Mouse (Mus musculus) monocyte, adult 5-6 weeks (primary cell): ENCODE results near the gene Lypla2. TPM values are rescaled to one million over a fixed set of nuclear protein-coding genes. Genes with fewer than 3 reads are reported as not detected.

Experiments
- ATAC-seq: fragments of 153-309, 156-312 bp; replicated peaks from 2 replicates; pipeline ENCODE4 v1.8.0; 2017; ENCODE audit warnings: mild to moderate bottlenecking; ENCODE audit not compliant: low TSS enrichment, insufficient number of reproducible peaks, severe bottlenecking, poor library complexity, low FRiP score
- total RNA-seq: library from RNA; stranded (forward); fragments of 200-1000, 200-491, 200-594 nt; gene quantifications from 3 replicates; pipeline ENCODE4 v1.2.3, GENCODE M21; 2017

Lypla2 gene
- 28.2 to 39.4 TPM (median 36.0 TPM) in 3 replicates for total RNA-seq

DNA sequence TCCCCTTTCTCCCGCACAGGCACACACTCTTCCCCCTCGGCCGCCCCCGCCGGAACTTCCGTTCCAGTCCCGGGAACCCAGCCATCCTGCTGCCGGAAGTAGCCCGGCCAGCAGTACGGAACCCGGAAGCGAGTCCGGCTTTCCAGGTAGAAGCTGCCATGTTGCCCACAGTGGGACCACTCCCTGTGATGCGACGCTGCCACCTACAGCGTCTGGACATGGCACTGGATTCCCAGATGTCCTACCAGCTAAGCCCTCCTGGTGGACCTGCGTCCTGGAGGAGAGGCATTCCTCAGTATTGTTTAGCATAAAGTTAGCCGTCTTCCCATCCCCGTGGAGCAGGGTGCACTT is at the start of gene Lypla2:
TSS of gene Lypla2 (minus strand) at position 71 of the 351 bp plus-strand sequence.
- peak; percentile 72 for ATAC-seq

DNA sequence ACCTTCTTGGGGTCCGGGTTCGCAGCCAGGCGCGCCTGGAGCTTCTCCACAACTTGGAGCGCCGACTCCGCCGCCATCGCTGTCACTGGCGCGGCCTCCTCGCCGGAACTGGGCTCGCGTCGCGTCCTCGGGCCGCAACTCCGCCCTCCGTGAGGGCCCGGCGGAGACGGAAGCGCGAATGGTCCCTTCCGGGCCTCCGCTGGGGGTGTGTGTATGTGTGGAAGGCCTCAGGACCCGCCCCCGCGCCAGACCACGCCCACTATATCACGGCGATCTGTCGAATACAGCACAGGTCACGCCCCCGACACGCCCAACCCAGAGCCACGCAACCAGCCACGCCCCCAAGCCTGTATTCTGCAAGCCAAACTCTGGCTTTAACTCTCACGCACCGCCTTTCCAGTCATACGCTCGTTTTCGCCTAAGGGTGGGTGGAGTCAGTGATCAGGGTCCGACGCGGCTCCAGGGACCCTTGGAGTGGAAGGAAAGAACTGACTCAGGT is 49.2 kb upstream of the Lypla2 start, which contains the start of gene Eloa:
TSS of gene Eloa (minus strand) at position 215 of the 499 bp plus-strand sequence.
- ATAC-seq, result peak; percentile 100

DNA sequence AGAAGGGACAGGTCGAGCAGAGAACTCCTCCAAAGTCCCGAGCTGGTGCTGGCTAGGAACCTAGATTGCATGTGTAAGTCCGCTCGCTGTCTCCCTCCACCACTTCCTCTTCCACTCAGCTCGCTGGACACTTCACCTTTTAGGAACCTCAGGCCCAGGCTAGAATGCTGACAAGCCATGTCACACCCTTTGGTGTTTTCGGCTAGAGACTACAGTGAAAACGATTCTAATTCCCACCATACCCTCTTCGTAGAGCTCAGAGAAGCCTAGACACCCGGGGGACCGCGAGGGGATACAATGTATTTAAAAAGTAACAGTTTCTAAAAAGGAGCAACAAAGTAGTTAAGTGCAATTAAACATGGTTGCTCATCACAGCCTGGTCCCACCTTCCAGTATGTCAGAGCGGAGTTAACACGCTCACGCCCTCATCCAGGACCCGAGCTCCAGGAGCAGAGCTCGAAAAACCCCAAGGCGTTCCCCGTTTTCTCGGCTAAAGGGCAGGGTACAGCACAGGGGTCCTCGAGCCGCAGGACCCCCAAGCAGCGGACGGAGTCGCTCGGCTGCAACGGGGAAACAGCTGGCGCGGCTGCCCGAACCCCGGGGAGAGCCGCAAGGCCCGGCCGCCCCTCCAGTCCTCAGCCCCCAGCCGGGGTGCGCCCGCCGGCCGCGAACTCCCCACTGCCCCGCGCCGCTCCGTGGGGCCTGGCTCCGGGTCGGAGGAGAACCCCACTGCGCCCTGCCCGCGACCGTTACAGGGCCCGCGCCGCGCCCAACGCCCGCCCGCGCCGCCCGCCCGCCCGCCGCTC is 48.5 kb upstream of the Lypla2 start:
- ATAC-seq, result peak; percentile 60

DNA sequence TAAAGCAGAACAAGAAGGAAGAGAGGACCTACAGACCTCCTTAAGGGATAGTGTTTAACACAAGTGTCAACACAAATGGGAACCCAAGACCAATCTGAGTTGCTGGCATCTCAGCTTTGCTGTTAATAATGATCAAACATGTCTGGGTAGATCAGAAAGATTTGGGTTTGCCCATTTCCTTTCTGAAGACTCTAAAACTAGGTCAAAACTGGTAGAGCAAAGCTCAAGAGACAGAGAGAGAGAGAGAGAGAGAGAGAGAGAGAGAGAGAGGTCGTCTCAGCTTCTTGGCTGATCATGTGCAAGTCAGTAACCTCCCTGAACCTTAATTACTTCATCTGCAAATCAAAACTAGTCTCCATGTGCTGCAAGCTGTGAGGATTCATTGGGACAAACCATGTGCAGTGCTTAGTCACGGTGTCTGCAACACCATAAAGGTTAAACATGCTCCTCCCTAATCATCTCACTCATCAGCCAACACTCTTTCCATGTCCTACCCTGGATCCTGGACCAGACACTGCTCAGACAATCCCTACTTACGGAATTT is 43.7 kb upstream of the Lypla2 start:
- ATAC-seq, result no peak

DNA sequence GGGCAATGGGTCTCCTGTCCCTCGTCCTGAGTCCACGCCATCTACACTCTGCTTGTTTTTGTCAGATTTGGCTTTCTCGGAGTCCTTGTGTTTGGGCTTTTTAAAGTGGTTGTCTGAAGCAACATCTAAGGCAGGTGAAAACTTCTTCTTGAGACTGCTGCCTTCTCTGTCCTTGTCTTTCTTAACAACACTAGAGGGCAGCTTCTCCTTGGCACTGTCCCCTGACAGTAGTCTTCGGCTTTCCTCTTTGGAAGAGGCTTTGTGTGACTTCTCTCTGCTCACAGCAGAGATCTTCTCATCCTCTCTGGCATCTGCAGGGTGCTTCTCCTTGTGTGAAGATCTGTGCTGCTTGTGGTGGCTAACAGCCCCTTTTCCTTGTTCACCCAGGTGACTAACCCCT is 38.2 kb upstream of the Lypla2 start:
- no peak for ATAC-seq

DNA sequence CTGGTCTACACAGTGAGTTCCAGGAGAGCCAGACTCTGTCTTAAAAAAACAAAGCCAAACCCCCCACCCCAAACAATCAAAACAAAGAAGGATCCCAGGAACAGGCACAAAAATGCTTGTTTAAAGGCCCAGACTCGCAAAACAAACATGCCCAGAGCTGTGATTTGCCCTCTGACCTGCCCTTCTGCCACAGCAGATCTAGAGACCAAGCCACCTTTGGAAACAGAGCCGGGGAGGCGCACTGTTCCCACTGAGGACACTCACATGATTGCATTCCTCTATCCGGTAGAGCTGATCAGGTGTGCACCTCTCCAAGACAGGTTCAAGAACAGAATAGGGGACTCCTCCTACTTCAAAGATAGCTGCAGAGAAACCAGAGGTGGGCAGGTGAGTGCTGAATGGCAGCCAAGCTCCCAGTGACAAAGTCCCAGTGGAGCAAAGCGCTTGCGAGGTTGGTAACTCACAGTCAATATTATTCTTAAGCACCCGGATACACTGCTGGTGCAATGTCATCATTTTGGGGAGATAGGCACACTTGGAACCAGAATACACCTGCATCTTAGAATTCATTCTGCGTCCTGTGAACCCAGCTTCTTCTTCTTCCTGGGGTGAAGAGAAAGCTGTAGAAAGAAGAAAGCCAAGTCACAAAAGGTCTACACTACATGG is 36.5 kb upstream of the Lypla2 start:
- ATAC-seq, result no peak

DNA sequence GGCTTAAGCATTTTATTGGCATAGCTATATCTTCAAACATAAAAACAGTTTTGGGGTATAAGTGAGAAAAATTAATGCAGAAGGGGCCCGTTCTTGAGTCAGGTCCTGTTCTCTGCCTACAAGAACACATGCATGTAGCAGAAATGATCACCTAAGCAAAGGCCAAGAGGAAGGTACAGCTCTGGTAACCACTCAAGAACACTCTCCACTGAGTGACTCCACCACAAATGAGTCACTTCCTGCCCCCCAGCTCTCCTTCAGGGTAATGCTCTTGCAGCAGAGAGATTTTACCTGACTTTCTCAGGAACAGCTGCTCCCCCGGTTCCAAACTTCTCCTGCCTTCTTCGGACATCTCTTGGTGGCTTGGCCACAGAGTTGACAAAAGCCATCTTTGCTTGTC is 34.4 kb upstream of the Lypla2 start:
- ATAC-seq, result no peak

DNA sequence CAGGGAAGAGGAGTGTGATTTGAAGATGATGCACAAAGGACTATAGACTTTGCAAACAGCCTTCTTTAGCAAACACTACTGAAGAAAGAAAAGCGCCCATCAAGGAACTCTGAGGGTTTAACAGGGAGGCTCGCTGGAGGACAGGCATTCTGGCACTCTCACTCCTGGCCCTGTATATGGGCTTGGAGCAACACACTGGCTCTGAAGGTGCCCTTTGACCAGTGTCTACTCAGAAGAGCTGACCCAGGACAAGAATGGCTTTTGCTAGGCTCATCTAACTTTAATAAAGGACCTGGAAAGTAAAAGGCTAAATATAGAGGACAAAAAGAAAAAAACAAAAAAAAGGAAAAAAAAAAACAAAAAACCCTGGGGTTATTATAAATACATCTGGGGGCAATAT is 32.5 kb upstream of the Lypla2 start:
- no peak for ATAC-seq

DNA sequence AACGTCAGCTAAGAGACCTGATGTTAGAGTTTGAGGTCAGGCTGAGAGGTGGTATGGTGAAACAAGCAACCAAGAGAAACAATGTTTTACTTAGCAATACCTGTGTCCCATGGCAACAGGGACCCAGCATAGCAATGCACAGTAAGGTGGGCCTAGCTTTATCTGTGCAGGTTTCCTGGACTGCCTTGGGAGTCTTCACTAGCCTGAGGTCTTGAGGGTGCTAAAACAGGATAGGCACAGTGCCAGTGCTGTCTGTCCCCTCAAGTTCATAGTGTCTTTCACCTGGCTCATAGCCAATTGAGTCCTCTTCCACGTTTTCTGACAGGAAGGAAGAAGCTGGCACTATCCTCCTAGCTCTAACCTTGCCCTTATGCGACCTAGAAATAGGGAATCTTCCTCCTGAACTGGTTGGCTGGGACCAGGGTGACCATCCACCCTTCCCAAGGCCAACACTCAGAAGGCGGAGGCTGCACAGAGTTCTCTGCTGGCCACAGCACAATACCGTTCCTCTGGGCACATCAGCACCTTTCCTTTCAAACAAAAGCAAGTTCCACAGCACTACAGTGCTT is 31.8 kb upstream of the Lypla2 start:
- no peak for ATAC-seq

DNA sequence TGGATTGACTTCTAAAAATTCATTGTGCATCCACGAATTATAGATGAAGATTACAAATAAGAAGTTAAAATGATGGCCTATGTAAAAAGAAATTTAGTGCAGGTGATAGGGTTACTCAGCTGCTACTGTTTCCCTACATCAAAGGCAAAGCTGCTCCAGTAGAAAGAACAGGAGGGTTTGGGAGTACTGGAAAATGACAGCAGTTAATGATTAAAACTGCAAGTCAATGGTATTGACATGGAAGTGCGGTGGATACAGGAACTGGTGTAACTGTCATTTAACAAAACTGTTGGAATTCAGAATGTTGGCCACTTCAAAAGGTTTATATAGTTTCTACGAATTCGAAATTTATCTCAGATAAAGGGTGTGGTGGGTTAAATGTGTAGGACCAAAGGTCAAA is 22.7 kb upstream of the Lypla2 start:
- no peak for ATAC-seq

DNA sequence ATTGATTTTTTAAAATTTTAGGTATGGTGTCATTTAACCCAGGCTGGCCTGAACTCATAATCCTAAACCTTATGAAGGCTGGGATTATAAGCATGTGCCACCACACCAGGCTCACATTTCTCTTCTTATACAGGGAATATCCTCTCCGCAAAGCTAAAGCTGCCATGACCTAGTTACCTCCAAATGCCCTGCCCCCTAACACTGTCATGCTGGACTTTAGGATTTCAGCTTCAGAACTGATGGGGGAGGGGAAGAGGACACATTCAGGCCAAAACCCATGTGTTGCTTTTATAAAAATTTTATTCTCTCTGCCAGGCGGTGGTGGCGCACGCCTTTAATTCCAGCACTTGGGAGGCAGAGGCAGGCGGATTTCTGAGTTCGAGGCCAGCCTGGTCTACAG is 21.5 kb upstream of the Lypla2 start:
- no peak for ATAC-seq

DNA sequence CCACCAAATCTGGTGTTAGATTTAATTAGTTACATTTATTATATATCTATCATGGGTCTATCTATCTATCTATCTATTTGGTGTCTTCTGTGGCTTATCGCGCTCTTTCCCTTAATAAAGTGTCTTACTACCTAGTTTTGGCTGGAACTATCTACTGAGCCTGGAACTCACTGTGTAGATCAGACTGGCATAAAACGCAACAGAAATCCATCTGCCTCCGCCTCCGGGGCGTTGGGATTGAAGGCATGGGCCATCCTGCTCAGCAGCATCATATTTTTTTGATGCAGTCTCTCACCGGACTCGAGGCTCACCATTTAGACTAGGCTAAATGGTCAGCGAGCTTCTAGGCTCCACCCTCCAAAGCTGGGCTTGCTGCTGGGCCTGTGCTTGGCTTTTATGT is 15.3 kb upstream of the Lypla2 start:
- ATAC-seq, result no peak

DNA sequence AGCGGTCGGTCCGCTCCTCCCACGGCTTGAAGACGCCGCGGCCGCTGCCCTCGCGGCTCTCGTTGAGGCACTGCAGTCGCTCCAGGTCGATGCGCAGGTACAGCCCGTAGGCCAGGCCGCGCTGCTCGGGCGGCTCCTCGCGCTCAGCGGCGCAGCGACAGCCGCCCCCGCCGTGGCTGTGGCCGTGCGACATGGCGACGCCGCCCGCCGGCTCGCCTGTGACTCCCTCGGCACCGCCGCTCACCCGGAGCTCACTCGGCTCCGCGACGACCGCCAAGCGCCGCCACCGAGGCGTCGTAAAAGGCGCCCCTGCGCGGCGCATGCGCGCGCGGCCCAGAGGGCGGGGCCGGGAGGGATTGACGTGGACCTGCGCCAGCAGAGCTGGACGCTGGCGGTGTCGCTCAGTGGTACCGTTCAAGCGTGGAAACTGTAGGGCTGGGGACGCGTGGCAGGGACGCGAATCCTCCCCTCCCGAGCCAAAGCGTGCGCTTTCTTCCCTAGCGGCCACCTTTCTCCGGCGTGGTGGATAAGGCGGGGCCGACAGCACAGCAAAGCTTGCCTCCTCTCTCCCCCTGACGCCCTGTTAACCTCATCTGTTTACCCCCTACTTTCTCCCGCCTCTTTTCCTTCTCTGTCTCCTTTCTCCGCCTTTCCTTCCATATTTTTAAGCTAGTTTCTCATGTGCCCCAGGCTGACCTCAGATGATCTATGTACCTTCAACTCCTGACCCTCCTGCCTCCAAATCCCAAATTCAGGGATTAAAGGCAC is 14.7 kb upstream of the Lypla2 start, which contains the start of gene Pithd1:
TSS of gene Pithd1 (minus strand) at position 322 of the 768 bp plus-strand sequence.
- peak; percentile 84 for ATAC-seq

DNA sequence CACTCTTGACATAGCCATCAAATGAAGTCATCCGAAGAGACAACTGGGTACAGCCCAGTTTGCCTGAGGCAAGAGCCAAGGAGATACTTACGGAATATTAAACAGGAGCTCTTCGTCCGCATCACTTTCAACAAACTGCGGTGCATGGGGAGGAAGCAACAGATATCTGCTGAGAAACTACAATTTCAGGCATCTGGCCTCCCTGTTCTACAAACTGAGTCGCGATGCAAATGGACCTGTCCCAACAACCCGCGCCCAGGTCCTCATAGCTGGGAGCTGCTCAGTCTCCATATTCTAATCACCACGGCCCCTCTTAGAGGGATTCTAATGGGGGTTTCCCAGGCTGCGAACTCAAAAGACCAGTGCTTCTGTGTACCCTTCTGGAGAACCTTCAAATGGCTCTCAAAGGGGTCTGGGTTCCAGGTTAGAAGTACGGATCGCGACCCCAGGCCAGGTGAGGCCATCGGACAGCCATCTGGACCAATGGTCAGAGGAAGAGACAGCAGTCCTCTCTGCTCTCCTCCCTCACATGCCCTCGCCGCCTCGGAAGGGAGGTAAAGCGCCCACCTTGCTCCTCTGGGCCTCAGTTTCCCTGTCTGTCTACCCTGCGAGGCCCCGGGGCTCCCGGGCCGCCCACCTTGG is 14.0 kb upstream of the Lypla2 start:
- no peak for ATAC-seq

DNA sequence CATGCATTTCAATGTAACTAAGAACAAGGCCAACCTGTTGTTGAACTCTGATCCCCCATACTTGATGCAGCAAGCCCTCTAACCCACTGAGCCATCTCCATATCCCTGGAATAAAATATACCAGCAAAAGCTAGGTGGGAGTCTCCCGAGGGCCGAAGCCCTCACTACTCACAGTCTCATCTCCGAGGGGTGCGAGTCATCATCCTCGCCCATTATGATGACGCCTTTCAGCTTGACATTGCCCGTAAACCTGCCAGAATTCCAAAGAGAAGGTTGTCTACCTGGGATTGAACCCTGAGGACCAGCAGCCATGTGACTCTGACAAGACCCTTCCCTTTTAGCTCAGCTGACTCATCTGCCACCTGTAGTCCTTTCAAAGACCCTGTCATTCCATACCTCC is 13.3 kb upstream of the Lypla2 start:
- no peak for ATAC-seq

DNA sequence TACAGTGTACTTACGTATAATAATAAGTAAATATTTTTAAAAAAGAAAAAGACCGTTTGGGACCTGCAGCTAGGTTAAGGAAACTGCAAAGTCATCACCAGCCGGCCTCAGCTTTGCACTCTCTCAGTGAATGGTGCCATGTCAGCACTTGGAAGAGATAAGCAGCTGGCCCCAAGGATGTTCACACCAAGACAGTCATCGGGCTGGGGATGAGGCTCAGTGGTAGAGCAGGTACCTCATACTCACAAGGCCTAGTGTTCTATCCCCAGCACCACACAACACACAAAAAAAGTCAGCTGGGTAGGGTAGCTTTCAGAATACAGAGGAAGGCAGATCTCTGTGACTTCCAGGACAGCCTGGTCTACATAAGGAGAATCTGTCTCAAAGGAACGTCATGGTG is 12.8 kb upstream of the Lypla2 start:
- ATAC-seq, result no peak

DNA sequence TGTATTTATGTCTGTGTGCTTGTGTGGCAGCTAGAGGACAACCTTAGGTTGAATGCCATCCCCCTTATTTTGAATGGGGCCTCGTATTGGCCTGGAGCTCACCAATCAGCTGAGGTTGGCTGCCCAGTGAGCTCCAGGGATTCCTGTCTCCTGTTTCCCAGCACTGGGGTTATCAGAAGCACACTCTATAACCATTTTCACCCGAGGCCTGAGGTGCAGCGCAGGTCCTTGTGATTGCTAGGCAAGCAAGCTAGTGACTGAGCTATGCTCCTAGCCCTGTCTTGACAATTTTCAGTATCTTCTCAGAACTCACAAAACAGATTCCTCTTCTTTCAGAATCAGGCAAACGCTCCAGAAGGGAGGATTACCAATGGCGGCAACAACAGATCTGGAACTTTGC is 12.1 kb upstream of the Lypla2 start:
- ATAC-seq, result no peak

DNA sequence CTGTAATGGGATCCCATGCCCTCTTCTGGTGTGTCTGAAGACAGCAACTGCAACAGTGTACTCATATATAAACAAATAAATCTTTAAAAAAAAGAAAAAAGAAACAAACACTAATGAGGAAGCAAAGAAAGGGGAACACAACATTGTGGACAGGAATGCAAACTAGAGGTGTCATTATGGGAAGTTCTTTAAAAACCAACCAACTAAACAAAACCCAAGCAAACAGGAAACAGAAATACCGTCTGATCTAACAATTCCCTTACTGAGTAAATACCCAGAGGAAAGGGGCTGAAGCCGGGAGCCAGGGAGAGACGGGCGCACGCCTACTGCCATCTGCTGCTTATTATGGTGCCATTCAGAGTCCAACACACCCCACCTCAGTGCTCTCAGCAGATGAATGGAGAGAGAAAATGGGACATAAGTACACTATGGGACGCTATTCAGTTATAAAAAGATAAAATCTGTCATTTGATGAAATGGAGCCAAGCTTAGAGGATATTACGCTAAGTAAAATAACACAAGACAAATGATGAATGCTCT is 9.2 kb upstream of the Lypla2 start:
- ATAC-seq, result peak; percentile 66
